Mouse (Mus musculus) right cerebral cortex, postnatal 4 days (tissue): Measurements from ENCODE around the gene Dock6.
A peak's percentile ranks its signal among the peaks of the same experiment; 100 is the strongest.

ENCODE experiments used
- DNase-seq: peaks from one replicate; pipeline ENCODE4 v3.0.0-alpha.2; 2022

Dock6 gene

GRCm38 (mm10) chr9:21846755-21847341, 5.6 kb downstream of the Dock6 start:
- no peak for DNase-seq

GRCm38 (mm10) chr9:21845381-21846080, 6.9 kb downstream of the Dock6 start:
- DNase-seq: no peak

- no peak for DNase-seq
These were observed 9.3 kb downstream of the Dock6 start for GRCm38 (mm10) chr9:21843086-21843485.

- no peak for DNase-seq
These were observed 10.0 kb downstream of the Dock6 start for GRCm38 (mm10) chr9:21842391-21842790.

GRCm38 (mm10) chr9:21841340-21841739, 11.1 kb downstream of the Dock6 start:
- no peak for DNase-seq

GRCm38 (mm10) chr9:21840115-21840787, 12.2 kb downstream of the Dock6 start:
- DNase-seq: peak; percentile 46

- DNase-seq: no peak
These were observed 14.7 kb downstream of the Dock6 start for GRCm38 (mm10) chr9:21837690-21838089.

GRCm38 (mm10) chr9:21835258-21835912, 17.1 kb downstream of the Dock6 start, which contains the start of gene Angptl8:
Angptl8 (plus strand) TSS chr9:21835510.
- no peak for DNase-seq

- no peak for DNase-seq
These were observed 20.7 kb downstream of the Dock6 start for GRCm38 (mm10) chr9:21831558-21832240.

GRCm38 (mm10) chr9:21830936-21831335, 21.5 kb downstream of the Dock6 start:
- no peak for DNase-seq

GRCm38 (mm10) chr9:21830461-21830850, 22.0 kb downstream of the Dock6 start:
- no peak for DNase-seq

GRCm38 (mm10) chr9:21829834-21830460, 22.5 kb downstream of the Dock6 start:
- no peak for DNase-seq

- DNase-seq: no peak
These were observed 28.1 kb downstream of the Dock6 start for GRCm38 (mm10) chr9:21824366-21824765.

- no peak for DNase-seq
These were observed 28.5 kb downstream of the Dock6 start for GRCm38 (mm10) chr9:21823957-21824356.

- DNase-seq: no peak
These were observed 29.7 kb downstream of the Dock6 start for GRCm38 (mm10) chr9:21822686-21823085.

GRCm38 (mm10) chr9:21820183-21820582, 32.3 kb downstream of the Dock6 start:
- DNase-seq: no peak

- no peak for DNase-seq
These were observed 33.2 kb downstream of the Dock6 start for GRCm38 (mm10) chr9:21819181-21819729.

- DNase-seq: no peak
These were observed 33.9 kb downstream of the Dock6 start for GRCm38 (mm10) chr9:21818561-21818960.

- DNase-seq: no peak
These were observed 34.3 kb downstream of the Dock6 start for GRCm38 (mm10) chr9:21818125-21818524.

GRCm38 (mm10) chr9:21816716-21817305, 35.6 kb downstream of the Dock6 start:
- no peak for DNase-seq

- no peak for DNase-seq
These were observed 41.3 kb downstream of the Dock6 start for GRCm38 (mm10) chr9:21811170-21811569.

- DNase-seq: no peak
These were observed 43.9 kb downstream of the Dock6 start for GRCm38 (mm10) chr9:21808561-21808960.
